Comparison of ENCODE assay signal across 7 mouse cellular contexts in genomic region chr2:156732109-156732508, GRCm38 (mm10). TPM values are rescaled to one million over a fixed set of nuclear protein-coding genes. Genes with fewer than 3 reads are reported as not detected.
A peak's percentile ranks its signal among the peaks of the same experiment; 100 is the strongest.
DNase-seq lines count a peak whose midpoint lies in the region; ATAC-seq and TF ChIP-seq lines count a peak whose summit lies in the region.

No protein-coding gene starts in this region.

- 27% methylated on average over 6 of the region's 6 CpGs for WGBS in intestine, postnatal 0 days
- 19% methylated on average over 6 of the region's 6 CpGs for WGBS in small intestine, adult 2 months

- peak; percentile 87 for ATAC-seq in intestine, postnatal 0 days

- H3K9ac ChIP-seq in intestine, postnatal 0 days (ENCODE audit: low read depth, low read length) = no peak overlapping the region

- no peaks in the 10 kb centered on the region for H3K27me3 ChIP-seq in intestine, postnatal 0 days (replicated peaks; ENCODE audit: control insufficient read depth, insufficient read depth, low read length)
- no peaks in the 10 kb centered on the region for H3K27me3 ChIP-seq in small intestine, adult 2 months (ENCODE audit: control insufficient read depth, insufficient read depth, low read length)

- peak; percentile 89 for DNase-seq in right cerebral cortex, adult 18-20 months
- DNase-seq in right cerebral cortex, postnatal 4 days = no peak
- DNase-seq in frontal cortex, postnatal 25 days (ENCODE audit: low spot score in 2 of 2) = peak; percentile 30 to 61
- DNase-seq in left cerebral cortex, adult 9 months (ENCODE audit: low spot score in 2 of 2) = peak; percentile 70 to 89
- no peak for DNase-seq in thymus, postnatal 0 days (ENCODE audit: low spot score)

- H3K27ac ChIP-seq in intestine, postnatal 0 days (ENCODE audit: low read depth, low read length) = peak overlapping the region; percentile 78
- H3K27ac ChIP-seq in small intestine, adult 2 months (ENCODE audit: insufficient read depth, low read depth, low read length) = peak overlapping the region; percentile 35

- H3K4me3 ChIP-seq in intestine, postnatal 0 days (ENCODE audit: low read depth, low read length) = no peak overlapping the region
- H3K4me3 ChIP-seq in small intestine, adult 2 months (ENCODE audit: low read depth, low read length) = no peak overlapping the region

- no peak for TF ChIP-seq CTCF in intestine, postnatal 0 days (IDR thresholded peaks at IDR 0.05; ENCODE audit: low read depth)
- TF ChIP-seq CTCF in small intestine, adult 2 months (IDR thresholded peaks at IDR 0.05; ENCODE audit: extremely low read depth, insufficient read length, insufficient replicate concordance, low read depth, low read length) = no peak

- no peak for TF ChIP-seq POLR2A in small intestine, adult 2 months (IDR thresholded peaks at IDR 0.05; ENCODE audit: low read depth, low read length)

- peaks cover 5% of the 10 kb centered on the region; the same call in 1 of the 2 replicates for H3K36me3 ChIP-seq in intestine, postnatal 0 days (ENCODE audit: control insufficient read depth, insufficient read depth)
- H3K36me3 ChIP-seq in small intestine, adult 2 months (ENCODE audit: control insufficient read depth, insufficient read depth, low read length) = no peaks in the 10 kb centered on the region

- peaks cover 11% of the 10 kb centered on the region for H3K4me1 ChIP-seq in intestine, postnatal 0 days (replicated peaks; ENCODE audit: control insufficient read depth, insufficient read depth, low read length)
- H3K4me1 ChIP-seq in small intestine, adult 2 months (ENCODE audit: control insufficient read depth, insufficient read depth, insufficient read length, low read length) = peaks cover 27% of the 10 kb centered on the region

- peak overlapping the region; percentile 32 for H3K4me2 ChIP-seq in intestine, postnatal 0 days (replicated peaks; ENCODE audit: low read depth)

- H3K9me3 ChIP-seq in intestine, postnatal 0 days (ENCODE audit: control insufficient read depth) = no peaks in the 10 kb centered on the region

RNA-seq across cellular contexts. Expression of gene Myl9, which starts 43.1 kb away (rescaled TPM):
- 1,325 and 1,382 TPM in 2 replicates for polyA plus RNA-seq in intestine, postnatal 0 days (2015; fragmentation: Nextera tagmentation; extraction: Ambion mirVana)
- 391 and 410 TPM in 2 replicates for polyA plus RNA-seq in small intestine, adult 2 months (2012; rRNA removed)
- 20.6 and 27.1 TPM in 2 replicates for polyA plus RNA-seq in thymus, postnatal 0 days (2015; fragmentation: Nextera tagmentation; extraction: Ambion mirVana)

Comparison
In these comparisons a context has a peak if more than half of its experiments do, and no peak if none do; other contexts are left out.
1. DNase-seq: peak in right cerebral cortex, adult 18-20 months (single experiment), frontal cortex, postnatal 25 days (2 of 2) and left cerebral cortex, adult 9 months (2 of 2); none in right cerebral cortex, postnatal 4 days (single experiment) and thymus, postnatal 0 days (single experiment).
2. RNA of gene Myl9, which starts 43.1 kb away (polyA plus RNA-seq): 1,325 to 1,382 TPM in intestine, postnatal 0 days and 391 to 410 TPM in small intestine, adult 2 months; 20.6 to 27.1 TPM in thymus, postnatal 0 days; every median in the first group is over 10 times any median in the second.